14 mouse cellular contexts compared by ENCODE assay signal in genomic region chr5:8669606-8670005, GRCm38 (mm10).
"Had no signal": no experiment of that assay in that cellular context is flagged by ENCODE, and none has a peak within 500 bp of the region (broad histone marks: within the 10 kb centered on the region; RNA-seq: fewer than 3 reads in every experiment).

No protein-coding gene starts in this region.

- DNase-seq: kidney, adult 18-20 months; kidney, postnatal 10 days; kidney, postnatal 4 days; lung, adult 2 months; lung, postnatal 10 days; right cerebral cortex, adult 18-20 months; spleen, adult 18-20 months had no signal

- H3K4me1 ChIP-seq: intestine, embryonic 15.5 days; limb, embryonic 10.5 days; liver, embryonic 15.5 days; megakaryocyte, embryonic 14.5 days had no signal

- H3K27me3 ChIP-seq: intestine, embryonic 15.5 days; liver, embryonic 15.5 days; megakaryocyte, embryonic 14.5 days had no signal

- H3K4me3 ChIP-seq: intestine, embryonic 15.5 days; layer of hippocampus, adult 2 months; limb, embryonic 10.5 days; liver, embryonic 15.5 days; megakaryocyte, embryonic 14.5 days had no signal

- H3K27ac ChIP-seq: intestine, embryonic 15.5 days; layer of hippocampus, adult 2 months; limb, embryonic 10.5 days; liver, embryonic 15.5 days; macrophage had no signal

- ATAC-seq: intestine, embryonic 15.5 days; midbrain, embryonic 16.5 days had no signal

- H3K36me3 ChIP-seq: intestine, embryonic 15.5 days; limb, embryonic 10.5 days; liver, embryonic 15.5 days had no signal
